Mouse (Mus musculus) megakaryocyte, adult 5-6 weeks (primary cell): ENCODE results near the gene Kcnj13. TPM values are rescaled to one million over a fixed set of nuclear protein-coding genes. Genes with fewer than 3 reads are reported as not detected.

ENCODE experiments used
- ATAC-seq: 2 replicates; pipeline ENCODE4 v1.8.0; 2016; ENCODE audit warnings: mild to moderate bottlenecking, inconsistent platforms; ENCODE audit not compliant: poor library complexity, severe bottlenecking
- total RNA-seq, 2 experiments: library from RNA; stranded (forward) in 1 of 2; stranded (reverse) in 1 of 2; fragments of 153-499, 151-499 nt in 1 of 2; fragments of 221-1000, 200-1000 nt in 1 of 2; gene quantifications; 2 replicates each; pipeline versions ENCODE4 v1.2.3 to v1.2.4; 2015 to 2017

Kcnj13 gene
- total RNA-seq (2015) (not detected in 2 replicates), total RNA-seq (2017) (not detected in 2 replicates)

GRCm38 (mm10) chr1:87394594-87394993, at the start of gene Kcnj13:
Kcnj13 (minus strand) TSS chr1:87394729.
- ATAC-seq = no peak

GRCm38 (mm10) chr1:87436583-87436982, 42.1 kb upstream of the Kcnj13 start:
- ATAC-seq = no peak

- no peak for ATAC-seq
Measured at GRCm38 (mm10) chr1:87435125-87435524, 40.6 kb upstream of the Kcnj13 start.

GRCm38 (mm10) chr1:87418733-87419132, 24.2 kb upstream of the Kcnj13 start:
- ATAC-seq = peak; percentile 62; the same call in 1 of the 2 replicates

- no peak for ATAC-seq
Measured at GRCm38 (mm10) chr1:87409380-87409779, 14.9 kb upstream of the Kcnj13 start.

- ATAC-seq = no peak
Measured at GRCm38 (mm10) chr1:87406012-87406411, 11.5 kb upstream of the Kcnj13 start.

GRCm38 (mm10) chr1:87404710-87405109, 10.2 kb upstream of the Kcnj13 start:
- ATAC-seq = no peak

GRCm38 (mm10) chr1:87396923-87397586, 2.5 kb upstream of the Kcnj13 start:
- ATAC-seq = no peak

- no peak for ATAC-seq
Measured at GRCm38 (mm10) chr1:87393444-87394195, 909 bp downstream of the Kcnj13 start.

- no peak for ATAC-seq
Measured at GRCm38 (mm10) chr1:87386436-87387092, 8.0 kb downstream of the Kcnj13 start.

GRCm38 (mm10) chr1:87381152-87381551, 13.4 kb downstream of the Kcnj13 start:
- ATAC-seq = no peak

- no peak for ATAC-seq
Measured at GRCm38 (mm10) chr1:87379919-87380318, 14.6 kb downstream of the Kcnj13 start.

- no peak for ATAC-seq
Measured at GRCm38 (mm10) chr1:87378024-87378560, 16.4 kb downstream of the Kcnj13 start.

- no peak for ATAC-seq
Measured at GRCm38 (mm10) chr1:87360276-87360675, 34.3 kb downstream of the Kcnj13 start.

GRCm38 (mm10) chr1:87350576-87350975, 44.0 kb downstream of the Kcnj13 start:
- no peak for ATAC-seq

Other genes with a start within 250 kb of the Kcnj13 start
- gene Ecel1, start 238.2 kb downstream of the Kcnj13 start, total RNA-seq (2015) = not detected in 2 replicates
- gene Ecel1, start 238.2 kb downstream of the Kcnj13 start, total RNA-seq (2017) = not detected in 2 replicates
- not detected in 2 replicates for gene Prss56, start 211.4 kb downstream of the Kcnj13 start, total RNA-seq (2015)
- not detected in 2 replicates for gene Prss56, start 211.4 kb downstream of the Kcnj13 start, total RNA-seq (2017)
- gene Chrnd, start 204.1 kb downstream of the Kcnj13 start, total RNA-seq (2015) = not detected in 2 replicates
- not detected in 2 replicates for gene Chrnd, start 204.1 kb downstream of the Kcnj13 start, total RNA-seq (2017)
- not detected in 2 replicates for gene Chrng, start 190.1 kb downstream of the Kcnj13 start, total RNA-seq (2015)
- not detected in 2 replicates for gene Chrng, start 190.1 kb downstream of the Kcnj13 start, total RNA-seq (2017)
- 75.9 and 81.3 TPM in 2 replicates for gene Eif4e2, start 180.8 kb downstream of the Kcnj13 start, total RNA-seq (2015)
- gene Eif4e2, start 180.8 kb downstream of the Kcnj13 start, total RNA-seq (2017) = 118 and 156 TPM in 2 replicates
- gene Efhd1, start 130.4 kb downstream of the Kcnj13 start, total RNA-seq (2015) = 0.07 TPM in 1 of 2 replicates, not detected in the other
- gene Efhd1, start 130.4 kb downstream of the Kcnj13 start, total RNA-seq (2017) = not detected in 2 replicates
- gene Gigyf2, start 67.7 kb downstream of the Kcnj13 start, total RNA-seq (2015) = 38.6 and 39.0 TPM in 2 replicates
- 87.4 and 90.8 TPM in 2 replicates for gene Gigyf2, start 67.7 kb downstream of the Kcnj13 start, total RNA-seq (2017)
- gene Snorc, start 75.5 kb upstream of the Kcnj13 start, total RNA-seq (2015) = not detected in 2 replicates
- not detected in 2 replicates for gene Snorc, start 75.5 kb upstream of the Kcnj13 start, total RNA-seq (2017)
- gene Neu2, start 115.2 kb upstream of the Kcnj13 start, total RNA-seq (2015) = not detected in 2 replicates
- gene Neu2, start 115.2 kb upstream of the Kcnj13 start, total RNA-seq (2017) = not detected in 2 replicates
- gene Ngef, start 179.1 kb upstream of the Kcnj13 start, total RNA-seq (2015) = not detected in 2 replicates
- not detected in 2 replicates for gene Ngef, start 179.1 kb upstream of the Kcnj13 start, total RNA-seq (2017)
- gene Inpp5d, start 225.6 kb upstream of the Kcnj13 start, total RNA-seq (2015) = 99.6 and 105 TPM in 2 replicates
- gene Inpp5d, start 225.6 kb upstream of the Kcnj13 start, total RNA-seq (2017) = 88.0 and 148 TPM in 2 replicates